Mouse (Mus musculus): Measurements from ENCODE around the gene Zscan4c.
"Not testable (repeated sequence)": the region's sequence is repeated elsewhere in the genome, so short reads cannot be mapped to it uniquely, and the experiment has no call there.

Gene Zscan4c

DNA sequence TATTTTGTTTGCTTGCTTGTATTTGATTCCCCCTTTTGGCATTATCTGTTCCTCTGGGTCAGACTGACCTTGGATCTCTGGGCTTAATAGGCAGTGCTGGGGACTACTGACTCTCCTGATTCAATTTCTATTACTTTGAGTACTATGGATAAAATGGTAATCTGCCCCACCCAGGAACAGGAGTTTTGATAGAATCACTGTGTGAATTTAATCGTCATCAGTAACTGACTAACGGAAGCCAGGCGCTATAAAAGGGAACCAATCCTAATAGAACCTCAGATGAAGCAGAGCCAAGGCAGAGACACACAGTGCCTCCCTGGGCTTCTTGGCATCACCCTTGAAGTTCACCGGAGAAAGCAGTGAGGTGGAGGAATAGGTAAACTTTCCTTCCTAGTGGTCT lies at the start of gene Zscan4c:
Zscan4c (plus strand) TSS at position 301 of the 400 bp plus-strand sequence.
- not testable (repeated sequence) for DNase-seq (ENCODE audit: low spot score)

All from urinary bladder, postnatal 25 days (tissue).